Mouse (Mus musculus): ENCODE measurements around the gene Fbln2. TPM values are rescaled to one million over a fixed set of nuclear protein-coding genes. Genes with fewer than 3 reads are reported as not detected.

Gene Fbln2
- polyA plus RNA-seq, 2 experiments = 219 to 294 TPM

DNA sequence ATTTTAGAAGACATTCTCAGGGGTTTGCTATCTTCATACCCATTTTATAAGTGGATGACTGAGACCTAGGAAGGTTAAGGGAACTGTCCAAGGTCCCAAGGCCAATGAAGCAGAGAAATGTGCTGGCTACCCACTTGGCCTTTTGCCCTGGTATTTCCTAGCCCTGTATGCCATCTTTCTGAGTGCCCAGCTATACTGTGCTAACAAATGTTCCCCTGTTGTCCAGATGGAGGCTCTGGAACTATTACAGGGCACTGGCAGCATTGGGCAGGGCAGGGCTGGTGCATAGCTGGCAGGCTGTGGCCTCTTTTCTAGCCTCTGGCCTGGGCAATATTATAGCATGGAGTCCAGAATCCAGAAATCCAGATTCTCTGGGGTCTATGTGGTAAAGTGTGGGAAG lies 28.7 kb downstream of the Fbln2 start:
- ATAC-seq (ENCODE audit: low FRiP score, low read depth) = no peak
- H3K4me1 ChIP-seq (ENCODE audit: control insufficient read depth, insufficient read depth, low read length) = peaks cover 29% of the 10 kb centered on the region
- TF ChIP-seq POLR2A (IDR thresholded peaks at IDR 0.05; ENCODE audit: borderline replicate concordance, extremely low read depth, insufficient read depth, insufficient read length) = no peak
- H3K4me2 ChIP-seq (replicated peaks; ENCODE audit: low read depth, low read length, severe bottlenecking) = no peak overlapping the region
- H3K4me3 ChIP-seq (replicated peaks; ENCODE audit: low read length) = no peak overlapping the region
- H3K9me3 ChIP-seq (ENCODE audit: control insufficient read depth, low read length) = no peaks in the 10 kb centered on the region
- no peak overlapping the region for H3K27ac ChIP-seq (replicated peaks; ENCODE audit: low read depth, low read length)
- no peaks in the 10 kb centered on the region for H3K27me3 ChIP-seq (ENCODE audit: control insufficient read depth, insufficient read depth, low read length)
- H3K9ac ChIP-seq (ENCODE audit: low read depth, low read length, severe bottlenecking) = no peak overlapping the region
- no peak for DNase-seq (ENCODE audit: low spot score)
- H3K36me3 ChIP-seq (ENCODE audit: control insufficient read depth, insufficient read depth, low read length) = peaks cover 17% of the 10 kb centered on the region

DNA sequence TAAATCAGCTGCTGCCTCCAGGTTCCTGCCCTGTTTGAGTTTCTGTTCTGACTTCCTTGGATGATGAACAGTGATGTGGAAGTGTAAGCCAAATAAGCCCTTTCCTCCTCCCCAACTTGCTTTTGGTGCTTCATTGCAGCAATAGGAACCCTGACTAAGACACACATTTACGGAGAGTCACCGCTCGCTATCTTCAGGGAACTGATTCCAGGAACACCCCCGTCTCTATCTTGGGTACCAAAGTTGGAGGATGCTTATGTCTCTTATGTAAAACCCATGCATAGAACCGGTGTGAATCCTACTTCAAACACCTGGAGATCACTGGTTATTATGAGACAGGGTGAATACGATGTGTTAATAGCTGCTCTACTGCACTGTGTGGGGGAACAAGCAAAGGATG lies 31.1 kb downstream of the Fbln2 start:
- DNase-seq (ENCODE audit: low spot score) (no peak), ATAC-seq (ENCODE audit: low FRiP score, low read depth) (no peak)
- Histone ChIP-seq H3K4me1 (ENCODE audit: control insufficient read depth, insufficient read depth, low read length) (peaks cover 12% of the 10 kb centered on the region), H3K27me3 (ENCODE audit: control insufficient read depth, insufficient read depth, low read length) (no peaks in the 10 kb centered on the region), H3K4me3 (replicated peaks; ENCODE audit: low read length) (no peak overlapping the region), H3K27ac (replicated peaks; ENCODE audit: low read depth, low read length) (no peak overlapping the region), H3K9me3 (ENCODE audit: control insufficient read depth, low read length) (no peaks in the 10 kb centered on the region), H3K9ac (ENCODE audit: low read depth, low read length, severe bottlenecking) (no peak overlapping the region), H3K36me3 (ENCODE audit: control insufficient read depth, insufficient read depth, low read length) (peaks cover 9% of the 10 kb centered on the region), H3K4me2 (replicated peaks; ENCODE audit: low read depth, low read length, severe bottlenecking) (no peak overlapping the region)
- no peak for TF ChIP-seq POLR2A (IDR thresholded peaks at IDR 0.05; ENCODE audit: borderline replicate concordance, extremely low read depth, insufficient read depth, insufficient read length)
- 87% methylated on average over 6 of the region's 6 CpGs for WGBS

DNA sequence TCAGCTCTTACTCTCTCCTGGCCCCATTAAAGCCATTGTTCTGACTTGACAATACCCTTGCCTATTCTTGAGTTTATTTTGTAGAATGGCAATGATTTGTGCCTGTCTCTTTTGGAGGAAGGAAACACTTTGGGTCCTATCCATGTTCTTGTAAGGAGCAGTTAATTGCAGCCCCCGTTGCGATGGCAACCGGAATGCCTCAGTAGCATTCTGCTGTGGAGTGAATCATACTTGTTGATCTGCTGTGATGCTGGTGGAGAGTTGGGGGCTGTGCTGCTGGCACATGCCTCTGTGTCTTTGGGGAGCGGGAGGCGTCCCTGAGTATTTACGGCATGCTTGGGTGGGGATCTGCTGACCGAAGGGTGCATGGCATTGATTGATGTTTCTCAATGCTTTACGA lies 32.1 kb downstream of the Fbln2 start:
- Histone ChIP-seq H3K4me1 (ENCODE audit: control insufficient read depth, insufficient read depth, low read length) (peaks cover 12% of the 10 kb centered on the region), H3K4me2 (replicated peaks; ENCODE audit: low read depth, low read length, severe bottlenecking) (no peak overlapping the region), H3K27me3 (ENCODE audit: control insufficient read depth, insufficient read depth, low read length) (no peaks in the 10 kb centered on the region), H3K9me3 (ENCODE audit: control insufficient read depth, low read length) (no peaks in the 10 kb centered on the region), H3K4me3 (replicated peaks; ENCODE audit: low read length) (no peak overlapping the region), H3K27ac (replicated peaks; ENCODE audit: low read depth, low read length) (no peak overlapping the region), H3K36me3 (ENCODE audit: control insufficient read depth, insufficient read depth, low read length) (peaks cover 3% of the 10 kb centered on the region; the same call in 1 of the 2 replicates), H3K9ac (ENCODE audit: low read depth, low read length, severe bottlenecking) (no peak overlapping the region)
- no peak for DNase-seq (ENCODE audit: low spot score)
- WGBS = 56% methylated on average over 8 of the region's 8 CpGs
- no peak for TF ChIP-seq POLR2A (IDR thresholded peaks at IDR 0.05; ENCODE audit: borderline replicate concordance, extremely low read depth, insufficient read depth, insufficient read length)
- ATAC-seq (ENCODE audit: low FRiP score, low read depth) = no peak

DNA sequence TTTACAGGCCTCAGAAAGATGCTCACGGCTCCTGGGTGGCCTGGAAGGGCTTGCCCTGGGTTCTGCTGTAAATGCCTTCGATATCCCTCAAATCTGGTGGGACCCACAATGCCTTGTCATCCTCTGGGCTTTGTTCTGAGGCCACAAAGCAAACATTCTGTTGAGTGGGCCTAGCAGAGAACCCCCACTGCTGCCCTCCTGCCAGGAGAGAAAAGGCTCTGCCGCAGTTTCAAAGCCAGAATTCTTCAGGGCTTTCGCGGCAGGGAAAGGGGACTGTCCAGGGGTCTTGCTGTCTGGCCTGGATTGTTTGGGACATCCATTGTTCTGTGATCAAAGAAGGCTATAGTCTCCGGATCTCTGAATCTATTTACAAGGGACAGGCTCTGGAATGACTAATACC lies 33.1 kb downstream of the Fbln2 start:
- peaks cover 3% of the 10 kb centered on the region; the same call in 1 of the 2 replicates for H3K36me3 ChIP-seq (ENCODE audit: control insufficient read depth, insufficient read depth, low read length)
- H3K4me1 ChIP-seq (ENCODE audit: control insufficient read depth, insufficient read depth, low read length) = peaks cover 12% of the 10 kb centered on the region
- H3K27me3 ChIP-seq (ENCODE audit: control insufficient read depth, insufficient read depth, low read length) = no peaks in the 10 kb centered on the region
- no peak overlapping the region for H3K9ac ChIP-seq (ENCODE audit: low read depth, low read length, severe bottlenecking)
- no peak for DNase-seq (ENCODE audit: low spot score)
- no peak overlapping the region for H3K4me2 ChIP-seq (replicated peaks; ENCODE audit: low read depth, low read length, severe bottlenecking)
- 0 out of 2 replicates have a peak overlapping the region, but pooled peaks have one; percentile 15 for H3K27ac ChIP-seq (replicated peaks; ENCODE audit: low read depth, low read length)
- 32% methylated on average over 6 of the region's 6 CpGs for WGBS
- no peak overlapping the region for H3K4me3 ChIP-seq (replicated peaks; ENCODE audit: low read length)
- no peak for ATAC-seq (ENCODE audit: low FRiP score, low read depth)
- TF ChIP-seq POLR2A (IDR thresholded peaks at IDR 0.05; ENCODE audit: borderline replicate concordance, extremely low read depth, insufficient read depth, insufficient read length) = no peak
- no peaks in the 10 kb centered on the region for H3K9me3 ChIP-seq (ENCODE audit: control insufficient read depth, low read length)

DNA sequence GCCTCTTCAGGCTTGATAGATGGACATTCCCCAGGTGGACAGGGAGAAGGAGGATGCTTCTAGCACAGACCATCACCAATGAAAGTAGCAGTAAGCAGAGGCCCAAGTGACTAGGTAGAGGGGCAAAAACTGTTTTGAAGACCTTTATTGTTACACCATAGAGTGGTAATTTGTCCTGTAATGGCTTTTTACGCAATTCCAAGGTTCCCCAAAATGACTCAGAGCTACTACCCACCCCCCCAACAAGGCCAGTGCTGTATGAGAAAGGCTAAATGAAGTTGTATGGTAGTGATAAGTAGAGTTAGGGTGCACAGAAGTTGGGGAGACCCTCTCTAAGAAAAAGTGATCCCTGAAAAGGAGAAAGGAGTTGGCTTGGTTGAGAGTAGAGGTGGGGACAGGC lies 35.1 kb downstream of the Fbln2 start:
- no peak for DNase-seq (ENCODE audit: low spot score)
- Histone ChIP-seq H3K9me3 (ENCODE audit: control insufficient read depth, low read length) (no peaks in the 10 kb centered on the region), H3K36me3 (ENCODE audit: control insufficient read depth, insufficient read depth, low read length) (peaks cover 18% of the 10 kb centered on the region), H3K4me3 (replicated peaks; ENCODE audit: low read length) (no peak overlapping the region), H3K4me1 (ENCODE audit: control insufficient read depth, insufficient read depth, low read length) (peaks cover 12% of the 10 kb centered on the region), H3K4me2 (replicated peaks; ENCODE audit: low read depth, low read length, severe bottlenecking) (no peak overlapping the region), H3K27ac (replicated peaks; ENCODE audit: low read depth, low read length) (no peak overlapping the region), H3K27me3 (ENCODE audit: control insufficient read depth, insufficient read depth, low read length) (no peaks in the 10 kb centered on the region), H3K9ac (ENCODE audit: low read depth, low read length, severe bottlenecking) (no peak overlapping the region)
- 100% methylated on average over 1 of the region's 1 CpGs for WGBS
- no peak for TF ChIP-seq POLR2A (IDR thresholded peaks at IDR 0.05; ENCODE audit: borderline replicate concordance, extremely low read depth, insufficient read depth, insufficient read length)
- no peak for ATAC-seq (ENCODE audit: low FRiP score, low read depth)

DNA sequence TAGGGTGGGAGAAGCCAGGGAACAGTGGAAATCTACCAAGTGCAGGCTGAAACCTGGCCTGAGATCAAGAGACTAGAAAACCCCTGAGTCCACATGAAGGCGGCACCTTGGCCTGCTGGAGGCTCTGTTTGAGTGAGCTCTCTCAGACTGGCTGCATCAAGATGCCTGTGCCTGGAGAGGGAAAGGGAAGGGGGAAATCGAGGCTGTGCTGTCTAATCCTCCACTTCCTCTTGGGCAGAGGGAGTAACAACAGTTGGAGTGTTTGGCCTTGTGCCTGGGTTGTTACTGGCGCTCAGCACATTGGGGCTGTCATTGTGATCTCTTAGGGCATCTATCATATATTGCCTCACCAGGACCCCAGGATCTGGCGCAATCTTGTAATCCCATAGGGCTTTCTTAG lies 36.4 kb downstream of the Fbln2 start:
- no peak overlapping the region for H3K9ac ChIP-seq (ENCODE audit: low read depth, low read length, severe bottlenecking)
- no peaks in the 10 kb centered on the region for H3K9me3 ChIP-seq (ENCODE audit: control insufficient read depth, low read length)
- no peak overlapping the region for H3K4me2 ChIP-seq (replicated peaks; ENCODE audit: low read depth, low read length, severe bottlenecking)
- 65% methylated on average over 4 of the region's 4 CpGs for WGBS
- H3K4me1 ChIP-seq (ENCODE audit: control insufficient read depth, insufficient read depth, low read length) = peaks cover 12% of the 10 kb centered on the region
- H3K4me3 ChIP-seq (replicated peaks; ENCODE audit: low read length) = no peak overlapping the region
- DNase-seq (ENCODE audit: low spot score) (no peak), ATAC-seq (ENCODE audit: low FRiP score, low read depth) (no peak)
- peaks cover 19% of the 10 kb centered on the region for H3K36me3 ChIP-seq (ENCODE audit: control insufficient read depth, insufficient read depth, low read length)
- no peaks in the 10 kb centered on the region for H3K27me3 ChIP-seq (ENCODE audit: control insufficient read depth, insufficient read depth, low read length)
- TF ChIP-seq POLR2A (IDR thresholded peaks at IDR 0.05; ENCODE audit: borderline replicate concordance, extremely low read depth, insufficient read depth, insufficient read length) = no peak
- H3K27ac ChIP-seq (replicated peaks; ENCODE audit: low read depth, low read length) = no peak overlapping the region

Data from limb, embryonic 14.5 days (tissue).